Mouse (Mus musculus) olfactory bulb, adult 2 months (tissue): Measurements from ENCODE around the gene Dync1i1.

Source experiments
- CTCF ChIP-seq: fragments of 200-500 bp; IDR thresholded peaks from 2 replicates; pipeline ENCODE4 v1.5.1; 2012; ENCODE audit warnings: low read depth, mild to moderate bottlenecking, low read length, moderate library complexity; ENCODE audit not compliant: insufficient read depth
- POLR2A ChIP-seq: fragments of 200-500 bp; IDR thresholded peaks from 2 replicates; pipeline ENCODE4 v1.6.1; 2012; ENCODE audit warnings: mild to moderate bottlenecking, low read depth, low read length, moderate library complexity; ENCODE audit not compliant: insufficient read depth

DNA sequence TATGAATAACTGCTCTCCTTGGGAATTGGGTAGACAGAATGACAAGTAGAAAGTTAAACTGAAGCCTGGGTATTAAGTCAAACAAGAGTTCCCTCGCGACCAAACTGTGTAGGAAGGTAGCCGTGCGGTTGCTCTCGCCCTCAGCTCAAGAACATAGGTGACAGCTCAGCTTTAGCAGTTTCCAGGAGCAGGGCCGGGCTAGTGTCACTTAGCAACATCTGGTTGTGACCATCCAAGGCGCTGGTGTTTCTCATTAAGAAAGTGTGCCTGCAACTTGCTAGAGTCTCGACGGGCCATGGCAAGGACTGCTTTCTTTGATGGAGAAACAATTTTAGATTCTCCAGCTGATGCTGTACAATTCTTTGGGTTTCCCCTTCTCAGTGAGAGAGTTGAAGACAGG lies 291.5 kb downstream of the Dync1i1 start:
- TF ChIP-seq CTCF = no peak
- TF ChIP-seq POLR2A = no peak
